Mouse (Mus musculus): ENCODE data around the gene Cnih2.

DNA sequence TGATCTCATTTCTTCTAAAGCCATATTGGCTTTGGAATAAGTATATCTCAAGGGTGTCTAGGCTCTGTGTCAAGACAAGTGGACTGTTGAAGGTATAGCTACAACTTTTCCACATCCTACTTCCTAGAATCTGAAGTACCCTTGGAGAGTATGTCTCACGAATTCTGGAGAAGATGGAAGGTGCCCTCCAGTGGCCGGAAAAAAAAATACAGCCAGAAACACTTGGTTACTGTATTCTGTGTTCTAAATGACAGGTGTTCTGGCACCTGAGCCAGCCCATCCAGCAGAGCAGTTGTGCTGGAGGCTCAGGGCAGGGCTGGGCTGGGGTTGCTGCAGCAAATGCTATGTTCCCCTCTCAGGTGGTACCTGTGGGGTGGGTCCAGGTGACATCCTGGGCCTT lies 41.3 kb upstream of the Cnih2 start:
- TF ChIP-seq POLR2A (IDR thresholded peaks at IDR 0.05; ENCODE audit: low read depth, low read length): no peak
- no peak for TF ChIP-seq CTCF (IDR thresholded peaks at IDR 0.05; ENCODE audit: borderline replicate concordance, insufficient read depth, low read length)

All from embryonic fibroblast, embryonic 13.5 days (primary cell).